Mouse (Mus musculus) spleen, adult 2 months (tissue): ENCODE data around the gene Col6a2.

Experiments
- CTCF ChIP-seq: fragments of 200-500 bp; IDR thresholded peaks from 2 replicates; pipeline ENCODE4 v1.5.1; 2011; ENCODE audit warnings: mild to moderate bottlenecking, inconsistent platforms; ENCODE audit not compliant: insufficient read depth, insufficient read length, insufficient replicate concordance; ENCODE audit errors: extremely low read depth
- POLR2A ChIP-seq: fragments of 200-500 bp; IDR thresholded peaks from 2 replicates; pipeline ENCODE4 v1.6.1; 2011; ENCODE audit warnings: low read depth, low read length, inconsistent platforms

GRCm38 (mm10) chr10:76645066-76645465 is 21.6 kb upstream of the Col6a2 start:
- no peak for TF ChIP-seq CTCF
- no peak for TF ChIP-seq POLR2A
